Mouse (Mus musculus) WW6 (cell line): ENCODE data around the gene Gabrg3.

ENCODE experiments used
- DNase-seq: peaks from one replicate; pipeline ENCODE4 v3.0.0-alpha.2; 2013; ENCODE audit warnings: low read depth, low spot score

Gabrg3 gene

DNA sequence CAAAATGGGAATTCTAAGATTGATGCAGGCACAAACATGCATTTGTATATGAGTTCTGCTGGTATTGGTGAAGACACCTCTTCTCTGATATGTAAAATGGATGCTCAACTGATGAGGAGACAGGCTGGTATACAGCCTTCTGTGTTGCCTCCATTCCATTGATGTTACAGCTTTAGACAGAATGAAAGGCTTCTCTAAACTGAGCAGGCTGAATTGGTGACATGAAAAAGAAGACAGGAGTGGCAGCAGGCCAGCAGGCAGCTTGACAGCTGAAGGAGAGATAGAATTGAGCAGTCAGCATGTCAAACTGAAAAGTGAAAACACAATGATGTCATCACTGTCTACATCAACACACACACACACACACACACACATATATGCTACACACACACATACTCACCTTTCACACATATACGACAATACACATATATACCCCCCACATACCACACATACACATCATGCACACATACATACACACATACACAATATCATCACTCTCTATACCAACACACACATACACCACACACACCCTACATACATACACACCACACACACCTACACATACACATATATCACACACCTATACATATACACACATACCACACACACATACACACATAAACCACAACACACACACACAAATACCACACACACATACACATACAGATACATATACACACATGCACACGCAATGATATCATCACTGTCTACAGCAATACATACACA, 315.4 kb downstream of the Gabrg3 start:
- DNase-seq = no peak

DNA sequence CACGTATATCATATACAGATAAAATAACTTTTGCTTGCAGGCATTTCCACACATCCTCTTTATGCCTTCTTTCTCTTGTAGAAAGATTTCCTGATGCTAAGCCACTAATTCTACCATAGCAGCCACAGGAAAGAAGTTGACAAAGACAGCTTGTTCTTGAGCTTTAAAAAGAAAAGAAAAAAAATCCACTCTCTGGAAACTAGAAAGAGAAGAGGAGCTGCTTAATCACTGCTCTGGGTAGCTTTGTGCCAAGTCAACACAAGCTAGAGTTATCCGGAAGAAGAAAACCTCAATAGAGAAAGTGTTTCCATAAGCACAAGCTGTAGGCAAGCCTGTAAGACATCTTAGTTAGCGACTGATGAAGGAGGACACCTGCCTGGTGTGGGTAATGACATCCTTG, 321.6 kb downstream of the Gabrg3 start:
- no peak for DNase-seq

DNA sequence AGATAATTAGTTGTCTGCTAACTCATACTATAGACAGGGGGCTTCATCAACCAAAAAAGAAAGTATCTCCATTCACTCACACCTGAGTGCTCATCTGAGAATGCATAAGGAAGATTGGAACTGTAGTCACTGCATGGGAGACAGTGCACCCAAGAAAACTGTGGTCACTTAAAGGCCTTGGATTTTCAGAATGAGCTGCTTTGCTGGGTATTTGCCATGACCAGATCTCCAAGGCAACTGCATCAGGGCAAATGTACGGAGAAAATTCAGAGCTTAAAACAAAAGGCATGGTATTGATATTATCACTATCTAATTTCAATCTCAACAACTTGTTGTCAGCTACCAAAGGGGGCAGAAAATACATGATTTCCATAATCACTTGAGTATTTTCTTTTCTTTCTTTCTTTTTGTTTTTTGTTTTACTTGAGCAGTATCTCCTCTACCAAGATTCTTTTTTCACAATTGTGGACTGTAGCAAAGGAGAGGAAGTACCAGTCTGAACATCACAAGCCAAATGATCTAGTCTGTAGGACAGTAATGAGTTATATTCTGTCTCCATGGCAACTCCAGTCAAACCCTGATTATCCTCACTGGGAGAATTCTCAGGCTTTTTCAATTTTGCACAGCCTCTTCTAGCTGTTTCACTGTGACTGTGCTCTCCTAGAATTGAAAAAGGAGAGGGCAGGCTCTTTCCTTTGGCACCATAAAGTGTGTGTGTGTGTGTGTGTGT, 335.9 kb downstream of the Gabrg3 start:
- no peak for DNase-seq

DNA sequence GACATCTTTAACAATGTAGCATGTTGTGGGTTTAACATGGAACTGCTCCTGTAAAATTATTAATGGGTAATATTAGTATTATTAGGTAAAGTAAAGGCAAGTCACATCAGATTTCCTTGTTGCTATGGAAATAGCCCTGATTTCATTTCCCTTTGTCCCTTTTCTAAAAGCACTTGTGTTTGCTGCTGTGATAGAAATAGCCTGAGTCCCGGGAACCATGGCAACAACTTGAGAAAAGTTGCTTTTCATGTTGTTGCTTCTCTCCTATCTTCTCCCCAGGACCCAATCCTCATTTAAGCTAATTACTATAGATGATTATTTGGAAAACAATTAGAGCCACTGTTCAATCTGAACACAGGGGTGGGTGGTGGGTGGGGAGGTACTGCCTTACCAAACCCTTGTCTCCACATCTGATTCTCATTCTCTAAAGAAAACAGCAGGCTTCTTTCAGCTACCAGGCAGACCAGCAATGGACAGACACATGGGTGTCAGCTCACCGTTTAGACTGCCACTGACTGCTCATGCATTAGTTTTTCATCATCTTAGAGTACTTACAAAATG, 349.0 kb downstream of the Gabrg3 start:
- DNase-seq = no peak

DNA sequence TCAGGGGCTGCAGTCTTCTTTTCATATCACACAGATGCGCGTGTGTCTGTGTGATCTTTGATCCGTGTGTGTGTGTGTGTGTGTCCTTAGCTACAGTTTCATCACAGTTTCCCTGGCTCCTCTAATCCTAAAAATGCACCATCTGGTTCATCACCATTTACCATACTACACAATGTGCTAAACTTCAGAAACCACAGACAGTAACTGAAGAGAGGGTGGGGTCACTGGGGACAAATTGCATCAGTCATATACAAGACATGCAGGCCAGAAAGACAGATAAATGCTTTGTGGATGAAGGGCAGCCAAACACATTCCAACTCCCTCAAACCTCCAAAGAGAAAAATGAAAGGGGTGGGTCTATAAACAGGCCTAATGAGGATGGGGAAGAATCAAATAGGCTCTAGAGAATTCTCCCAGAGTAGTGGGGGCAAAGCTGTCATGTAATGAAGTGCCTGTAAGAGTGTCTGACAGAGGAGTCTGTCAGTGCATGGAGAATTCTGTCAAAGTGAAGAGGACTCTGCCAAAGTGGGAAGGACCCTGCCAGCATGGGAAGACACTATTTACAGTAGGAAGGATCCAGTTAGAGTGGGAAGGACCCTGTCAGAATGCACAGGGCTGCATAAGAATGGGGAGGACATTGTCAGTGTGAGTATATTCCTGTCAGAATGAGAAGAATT, 386.3 kb downstream of the Gabrg3 start:
- DNase-seq = no peak

DNA sequence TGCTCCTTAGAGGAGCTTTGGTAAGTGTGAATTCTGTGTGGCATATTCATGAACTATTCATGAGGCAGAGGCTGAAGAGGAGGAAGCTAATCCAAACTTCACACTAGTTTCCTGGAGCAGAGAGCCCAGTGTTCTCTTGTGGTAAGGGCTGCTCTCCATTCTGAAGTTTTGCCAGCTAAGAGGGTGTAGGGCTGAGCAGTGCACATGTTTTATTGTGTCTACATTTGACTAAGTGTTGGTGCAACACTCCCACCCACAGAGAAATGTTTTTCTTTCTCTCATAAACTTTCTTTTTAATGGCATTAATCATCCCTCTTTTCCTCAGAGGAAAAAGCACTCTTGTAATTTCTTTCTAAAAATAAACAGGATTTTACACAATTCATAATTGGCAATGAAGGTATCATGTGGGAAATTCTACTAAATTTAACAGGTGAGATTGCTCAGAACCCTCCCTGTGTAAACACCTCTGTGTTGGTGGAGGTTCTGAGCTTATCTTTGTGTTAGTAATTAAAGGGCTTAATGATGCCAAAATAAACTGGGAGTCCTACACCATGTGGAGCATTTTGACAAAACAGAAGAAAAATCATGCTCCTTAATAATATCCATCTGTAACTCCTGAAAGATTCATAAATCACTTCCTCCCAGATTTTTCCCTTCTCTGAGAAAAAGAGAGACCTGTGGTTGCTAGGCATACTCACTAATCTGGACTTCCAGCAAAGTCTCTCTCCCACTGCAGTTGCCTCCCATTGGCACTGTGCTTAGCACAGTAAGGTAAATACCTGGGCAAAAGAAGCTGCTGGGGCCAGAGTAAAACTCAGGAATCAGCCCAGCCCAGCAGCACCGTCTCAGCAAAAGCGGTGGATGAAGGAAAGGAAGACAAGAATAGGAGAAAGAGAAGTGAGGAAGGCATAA, 389.0 kb downstream of the Gabrg3 start:
- no peak for DNase-seq

DNA sequence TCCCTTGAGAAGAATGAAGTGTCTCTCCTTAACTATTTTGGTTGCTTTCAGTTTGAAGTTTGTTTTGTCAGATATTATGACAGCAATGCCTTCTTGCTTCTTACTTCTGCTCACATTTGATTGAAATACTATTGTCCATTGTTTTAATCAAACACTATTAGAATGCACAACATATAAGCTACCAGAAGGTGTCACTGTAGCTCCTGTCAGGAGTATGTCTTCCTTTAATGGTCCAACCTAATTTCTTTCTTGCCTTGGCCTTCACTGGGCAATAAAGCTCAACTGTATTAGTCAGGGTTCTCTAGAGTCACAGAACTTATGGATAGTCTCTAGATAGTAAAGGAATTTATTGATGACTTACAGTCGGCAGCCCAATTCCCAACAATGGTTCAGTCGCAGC, 440.6 kb downstream of the Gabrg3 start:
- DNase-seq = no peak

DNA sequence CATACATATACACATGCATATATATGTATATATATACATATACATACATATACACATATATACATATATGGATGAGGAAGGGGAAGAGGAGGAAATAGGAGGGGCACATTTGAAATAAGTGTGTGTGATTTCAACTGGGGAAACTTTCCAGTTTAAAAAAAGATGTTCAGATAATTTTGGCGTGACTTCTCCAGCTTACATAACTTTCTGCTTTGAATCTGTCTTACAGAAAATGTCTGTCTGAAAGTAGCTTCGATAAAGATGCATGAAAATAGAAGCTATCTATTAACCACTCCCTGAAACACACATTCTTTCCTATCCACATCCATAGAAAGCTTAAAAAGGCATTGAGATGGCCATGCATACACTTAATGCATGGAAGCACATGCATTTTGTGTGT, 445.4 kb downstream of the Gabrg3 start:
- DNase-seq = no peak

DNA sequence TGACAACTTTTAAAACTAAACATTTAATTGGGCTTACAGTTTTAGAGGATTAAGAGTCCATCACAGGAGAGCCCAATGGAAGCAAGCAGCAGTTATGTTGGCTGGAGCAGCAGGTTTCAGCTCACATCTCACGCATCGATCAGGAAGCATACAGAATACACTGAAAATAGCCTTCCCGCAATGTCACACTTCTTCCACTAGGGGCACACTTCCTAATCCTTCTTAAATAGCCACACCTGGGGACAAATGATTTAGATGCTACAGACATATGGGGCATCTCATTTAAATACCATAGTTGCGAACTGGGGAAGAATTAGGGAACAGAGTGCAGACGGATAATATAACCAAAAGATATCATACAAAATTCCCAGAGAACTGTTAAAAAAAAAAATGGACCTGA, 449.0 kb downstream of the Gabrg3 start:
- DNase-seq = no peak

DNA sequence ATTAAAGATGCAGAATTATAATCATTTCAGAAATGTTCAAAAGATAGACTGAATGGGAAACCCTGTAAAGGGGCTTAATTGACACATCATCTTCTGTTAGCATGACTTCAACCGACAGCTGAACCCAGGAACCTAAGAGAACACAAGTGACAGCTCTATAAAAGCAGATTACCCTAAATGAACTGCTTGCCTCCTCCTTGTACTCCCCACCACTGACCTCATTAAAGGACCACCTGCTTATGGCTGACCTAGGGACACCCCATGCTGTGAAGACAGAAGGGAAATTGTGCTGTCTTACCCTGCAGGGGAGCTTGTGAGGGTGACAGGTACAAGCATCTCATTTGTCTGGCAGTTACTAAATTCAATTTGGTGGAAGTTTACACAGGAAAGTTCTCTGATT, 467.5 kb downstream of the Gabrg3 start:
- no peak for DNase-seq

DNA sequence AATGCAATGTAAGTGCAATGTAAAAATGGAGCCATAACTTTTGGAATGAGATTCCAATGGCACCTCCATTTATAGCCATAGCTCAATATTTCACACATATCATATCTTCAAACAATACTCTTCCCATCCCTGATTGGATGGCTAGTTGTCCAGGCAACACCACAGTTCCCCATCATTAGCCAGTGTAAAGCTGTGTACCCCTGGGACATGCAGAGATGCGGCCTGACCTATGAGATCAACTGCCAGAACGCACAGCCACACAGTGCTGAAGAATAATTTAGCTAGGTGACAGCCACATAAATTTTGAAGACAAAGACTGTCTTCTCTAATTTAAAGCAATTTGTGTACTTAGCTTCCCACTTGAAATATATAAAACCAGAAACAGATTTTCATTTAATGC, 472.1 kb downstream of the Gabrg3 start:
- no peak for DNase-seq

DNA sequence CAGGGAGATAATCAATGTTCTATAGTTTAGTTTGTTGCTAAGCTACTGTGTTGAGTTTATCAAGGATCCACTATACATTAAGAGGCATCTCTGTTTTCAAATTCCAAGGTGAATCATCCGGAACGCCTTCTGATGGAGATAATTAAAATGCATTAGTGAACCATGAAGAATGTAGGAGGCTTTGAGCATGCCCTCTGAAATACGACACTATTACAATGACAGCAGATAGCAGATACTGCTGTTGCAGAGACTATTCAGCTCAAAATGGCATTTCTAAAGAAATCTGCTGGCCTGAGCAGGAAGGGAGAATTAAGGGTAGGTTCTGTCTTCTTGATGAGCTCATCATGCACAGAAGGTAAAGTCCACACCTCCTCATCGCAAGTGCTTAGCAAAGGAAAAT, 487.2 kb downstream of the Gabrg3 start:
- no peak for DNase-seq

DNA sequence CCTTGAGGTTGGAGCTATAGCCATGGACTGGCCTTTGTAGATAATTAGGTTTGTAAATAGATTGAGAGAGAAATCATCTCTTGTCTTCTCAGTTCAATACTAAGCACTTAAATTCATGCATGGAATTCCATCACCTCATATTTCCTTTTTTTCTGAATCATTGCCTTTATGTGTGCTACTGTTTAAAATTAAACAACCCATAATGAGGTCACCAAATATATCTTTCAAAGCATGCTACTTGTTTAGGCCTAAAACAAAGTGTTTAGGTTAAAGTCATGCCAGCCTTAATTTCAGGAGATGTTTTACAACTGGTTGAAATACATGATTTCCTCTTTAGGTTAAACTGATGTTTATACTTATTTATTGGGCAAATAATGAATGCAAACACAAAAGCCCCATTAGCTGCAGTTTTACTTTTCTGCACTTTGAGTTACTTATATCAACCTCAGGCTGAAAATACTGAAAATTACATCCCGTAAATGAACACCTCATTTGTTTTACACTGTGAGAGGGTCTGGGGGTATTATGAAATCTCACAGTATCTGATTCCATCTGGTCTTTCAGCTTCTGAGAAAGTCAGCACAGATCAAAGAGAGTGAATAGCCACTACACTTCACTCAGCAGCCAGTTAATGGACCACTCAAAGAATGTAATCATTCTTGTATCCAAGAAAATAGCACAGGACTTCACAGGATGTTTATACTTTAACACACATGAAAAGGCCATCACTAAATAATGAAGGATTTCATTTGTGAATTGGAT, 519.5 kb downstream of the Gabrg3 start:
- no peak for DNase-seq

DNA sequence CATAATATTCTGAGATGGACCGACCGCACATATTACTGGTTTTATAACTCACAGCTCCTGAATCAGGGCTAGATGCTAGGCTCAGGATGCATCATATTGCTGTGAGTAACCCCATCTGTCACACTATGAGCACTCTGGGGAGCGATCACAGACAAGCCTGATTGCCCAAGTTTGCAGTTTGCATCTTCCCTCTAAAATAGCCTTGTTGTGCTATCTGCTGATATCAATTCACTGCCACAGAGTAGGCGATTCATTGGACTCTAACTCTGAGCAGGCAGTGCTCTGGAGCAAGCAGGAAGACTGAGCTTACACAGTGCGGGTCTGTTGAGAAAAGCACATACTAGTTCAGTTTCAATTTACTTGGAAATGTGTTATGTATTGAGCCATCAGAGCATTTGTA, 543.4 kb downstream of the Gabrg3 start:
- no peak for DNase-seq

DNA sequence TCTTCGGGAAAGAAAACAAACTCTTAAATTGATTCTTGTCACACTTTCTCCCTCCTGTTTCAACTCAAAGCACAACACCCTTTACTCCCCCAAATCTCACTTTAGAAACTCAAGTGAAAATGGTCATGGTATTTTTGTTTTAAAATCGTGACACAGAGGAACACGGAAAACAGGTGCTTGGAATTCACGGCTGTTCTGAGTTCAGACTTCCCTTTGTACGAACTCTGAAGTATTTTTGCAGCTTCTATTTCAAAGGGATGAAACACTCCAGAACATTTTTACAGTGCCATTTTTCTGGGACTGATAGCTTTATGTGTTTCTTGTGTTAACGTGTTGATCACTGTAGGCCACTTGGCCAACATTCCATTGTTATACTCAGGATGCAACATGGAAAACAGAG, 561.5 kb downstream of the Gabrg3 start:
- no peak for DNase-seq

DNA sequence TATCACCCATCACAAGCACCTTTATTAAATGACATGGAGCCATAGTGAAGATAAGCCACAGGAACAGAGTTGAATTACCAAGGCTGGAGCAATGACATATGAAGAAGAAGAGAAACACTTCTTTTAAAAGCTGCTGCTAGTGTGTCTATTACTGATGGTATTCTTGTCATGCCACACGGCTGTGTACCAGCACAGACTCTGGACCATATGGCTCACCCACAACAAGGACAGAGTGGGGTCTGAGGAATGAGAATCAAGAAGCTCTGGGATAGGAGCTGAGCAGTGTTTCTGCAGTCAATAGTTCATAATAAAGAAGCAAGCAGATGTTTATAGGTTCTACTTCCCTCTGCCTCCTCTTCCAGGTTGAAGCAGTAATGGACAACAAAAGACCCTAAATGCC, 585.1 kb downstream of the Gabrg3 start:
- no peak for DNase-seq

DNA sequence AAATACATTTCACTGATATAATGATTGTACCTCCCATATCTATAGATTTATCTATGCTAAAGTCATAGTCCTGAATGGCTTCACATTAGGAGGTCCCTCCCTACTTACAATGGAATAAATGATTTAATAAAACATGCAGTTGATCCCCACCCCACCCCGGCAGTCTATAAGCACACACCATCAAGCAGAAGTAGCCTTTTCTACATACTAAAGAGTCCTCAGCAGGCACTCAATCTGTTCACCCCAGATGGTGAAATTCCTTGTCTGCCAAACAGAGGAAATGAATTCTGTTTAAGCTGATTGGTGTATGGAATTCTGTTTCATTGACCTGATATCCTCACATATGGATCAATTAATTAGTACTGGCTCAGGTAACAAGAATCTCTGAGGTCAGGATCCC, 607.9 kb downstream of the Gabrg3 start:
- DNase-seq = no peak

DNA sequence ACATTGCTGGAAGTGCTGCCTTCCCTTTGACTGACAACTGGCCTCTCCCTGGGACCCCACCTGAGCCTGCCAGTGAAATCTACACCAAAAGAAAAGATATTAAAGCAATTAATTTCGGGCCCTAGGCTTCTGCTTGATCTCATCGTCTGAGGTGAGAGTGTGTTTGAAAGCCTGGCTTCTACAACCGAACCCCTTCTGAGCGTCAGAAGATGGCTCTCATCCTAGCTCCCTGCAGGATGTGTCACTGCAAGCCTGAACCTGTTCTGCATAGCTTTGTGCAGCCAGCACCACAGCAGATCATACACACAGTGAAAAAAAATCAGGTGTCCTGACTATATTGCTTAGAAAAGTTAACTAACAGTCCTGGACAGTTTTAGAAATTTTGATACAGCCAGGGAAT, 618.8 kb downstream of the Gabrg3 start:
- no peak for DNase-seq

DNA sequence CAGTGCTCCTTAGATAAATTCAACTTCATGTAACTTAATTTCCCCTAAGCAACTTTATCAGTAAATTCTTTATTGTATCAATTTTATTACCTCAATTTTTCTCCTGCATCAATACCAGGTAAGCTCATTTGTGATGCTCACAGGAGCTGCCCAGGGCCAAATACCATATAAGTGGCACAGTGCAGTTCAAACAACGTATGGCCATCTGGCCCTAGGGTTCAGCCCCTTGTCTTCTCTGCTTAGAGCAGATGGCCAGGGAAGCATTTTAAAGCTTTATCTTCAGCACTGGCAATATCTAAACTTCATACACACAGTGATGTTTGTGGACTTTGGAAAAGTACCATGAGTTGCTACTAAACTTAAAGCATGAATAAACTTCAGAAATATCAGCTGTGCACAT, 619.2 kb downstream of the Gabrg3 start:
- no peak for DNase-seq

DNA sequence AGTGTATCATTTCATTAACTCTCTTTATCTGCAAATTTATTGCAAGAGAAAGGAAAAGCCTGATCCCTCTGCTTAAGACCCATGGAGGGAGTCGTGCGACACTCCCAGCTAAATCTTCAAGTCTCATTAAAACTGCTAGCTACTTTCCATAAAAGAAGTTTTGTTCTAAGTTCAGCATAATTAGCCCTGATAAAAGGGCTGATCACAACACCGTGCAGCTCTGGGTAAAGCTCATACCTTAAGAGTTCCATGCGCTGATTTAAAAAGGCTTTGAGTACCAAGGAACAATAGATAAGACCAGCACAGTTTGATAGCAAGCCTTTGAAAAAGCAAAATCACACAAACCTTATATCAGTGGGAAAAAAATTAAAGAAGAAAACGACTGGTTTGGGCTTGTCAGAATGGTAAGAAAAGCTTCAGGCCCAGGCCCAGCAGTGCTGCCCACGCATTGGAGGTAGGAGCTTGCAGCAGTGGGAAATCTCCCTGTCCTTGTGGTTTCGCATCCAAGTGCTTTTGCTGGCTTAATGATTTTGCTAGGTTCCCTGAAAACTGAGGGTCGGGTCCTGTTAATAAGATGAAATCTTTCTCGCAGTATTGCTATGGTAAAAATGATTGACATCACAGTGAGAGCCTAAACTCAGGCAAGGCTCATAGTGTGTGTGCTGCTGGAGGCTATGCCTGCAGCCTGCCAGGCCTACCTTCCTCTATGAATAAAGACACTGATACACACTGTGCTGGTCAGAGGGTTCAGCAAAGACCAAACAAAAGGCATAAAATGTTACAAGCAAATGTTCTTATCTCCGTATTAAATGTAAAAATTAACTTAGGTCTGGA, 621.2 kb downstream of the Gabrg3 start:
- DNase-seq = no peak
